Mouse (Mus musculus) mouse trophoblast stem cell (cell line): Measurements from ENCODE around the gene Sort1.
"Not testable (repeated sequence)": the region's sequence is repeated elsewhere in the genome, so short reads cannot be mapped to it uniquely, and the experiment has no call there.

ENCODE experiments used
- in situ Hi-C, 2 experiments: fragments of 300-500 bp; cut with MseI, MboI; formaldehyde crosslinking; loops; 2 replicates in 1 of 2; 3 replicates in 1 of 2; pipeline ENCODE4 v1.15.1; 2025

Sort1 gene

DNA sequence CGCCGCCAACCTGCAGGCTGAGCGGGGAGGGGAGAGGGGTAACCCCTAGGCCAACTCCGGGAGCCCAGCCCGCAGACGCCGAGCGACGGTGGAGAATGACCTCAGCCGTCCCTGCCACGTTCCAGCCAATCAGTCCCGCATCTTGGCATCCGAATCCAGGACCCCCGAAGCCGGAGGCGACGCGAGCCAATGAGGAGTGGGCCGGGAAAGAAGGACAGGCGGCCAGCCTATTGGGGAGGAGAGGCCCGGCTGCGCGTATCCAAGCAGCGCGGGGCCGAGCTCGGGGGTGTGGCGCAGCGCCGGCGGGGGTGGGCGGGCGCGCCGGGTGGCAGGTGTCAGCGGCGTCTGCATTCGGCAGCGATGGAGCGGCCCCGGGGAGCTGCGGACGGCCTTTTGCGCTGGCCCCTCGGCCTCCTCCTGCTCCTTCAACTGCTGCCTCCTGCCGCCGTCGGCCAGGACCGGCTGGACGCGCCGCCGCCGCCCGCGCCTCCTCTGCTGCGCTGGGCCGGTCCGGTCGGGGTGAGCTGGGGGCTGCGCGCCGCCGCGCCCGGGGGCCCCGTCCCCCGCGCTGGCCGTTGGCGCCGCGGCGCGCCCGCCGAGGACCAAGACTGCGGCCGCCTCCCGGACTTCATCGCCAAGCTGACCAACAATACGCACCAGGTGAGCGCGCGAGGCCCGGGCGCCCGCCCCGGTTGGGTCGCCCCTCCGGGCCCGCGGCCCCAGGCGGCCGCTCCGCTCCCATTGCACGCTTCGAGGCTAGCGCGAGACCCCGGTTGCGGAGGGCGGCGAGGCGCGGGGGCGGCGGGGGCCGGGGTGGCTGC, at the start of gene Sort1:
Gene Sort1, plus strand, starts transcription at position 302 of the 821 bp plus-strand sequence.
- in situ Hi-C loops = loop anchor here in 1 of 2 experiments (5.0 kb wide), 1 partner anchor 108 kb away; no protein-coding TSS in a partner anchor

DNA sequence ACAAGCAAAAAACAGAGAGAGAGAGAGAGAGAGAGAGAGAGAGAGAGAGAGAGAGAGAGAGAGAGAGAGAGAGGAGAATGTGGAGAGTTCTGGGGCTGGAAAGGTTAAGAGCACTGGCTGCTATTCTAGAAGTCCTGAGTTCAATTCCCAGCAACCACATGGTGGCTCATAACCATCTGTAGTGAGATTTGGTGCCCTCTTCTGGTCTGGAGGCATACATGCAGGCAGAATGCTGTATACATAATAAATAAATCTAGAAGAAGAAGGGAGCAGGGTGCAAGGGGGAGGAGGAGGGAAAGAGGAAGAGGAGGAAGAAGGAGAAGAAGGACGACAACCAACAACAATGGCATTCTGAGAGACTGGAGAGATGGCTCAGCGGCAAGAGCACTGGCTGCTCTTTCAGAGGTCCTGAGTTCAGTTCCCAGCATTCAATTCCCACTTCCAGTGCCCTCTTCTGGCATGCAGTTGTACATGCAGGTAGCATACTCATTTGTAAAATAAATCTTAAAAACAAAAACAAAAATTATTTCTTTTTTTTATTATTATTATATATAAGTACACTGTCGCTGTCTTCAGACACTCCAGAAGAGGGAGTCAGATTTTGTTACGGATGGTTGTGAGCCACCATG, 46.3 kb upstream of the Sort1 start:
- in situ Hi-C loops = loop anchor here (10.0 kb wide), 1 partner anchor 73 kb away; no protein-coding TSS in a partner anchor

- in situ Hi-C loops = no loop called here
Observed at GRCm38 (mm10) chr3:108241243-108241839, 42.5 kb upstream of the Sort1 start.

DNA sequence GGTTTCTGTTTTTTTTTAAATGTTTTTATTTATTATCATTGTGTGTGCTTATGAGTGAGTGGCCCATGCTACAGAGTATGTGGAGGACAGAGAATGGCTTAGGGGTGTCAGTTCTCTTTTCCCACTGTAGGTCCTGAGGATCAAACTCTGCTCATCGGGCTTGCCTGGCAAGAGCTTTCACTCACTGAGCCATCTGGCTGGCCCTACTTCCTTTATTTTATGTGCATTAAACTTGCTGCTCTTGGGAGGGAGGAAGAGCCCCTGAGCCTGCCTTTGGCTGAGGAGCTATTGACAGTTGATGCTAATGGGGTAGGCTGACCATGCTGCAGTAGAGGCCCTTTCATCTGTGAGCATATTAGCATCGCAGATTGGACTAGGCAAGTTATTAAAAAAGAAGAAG, 37.0 kb upstream of the Sort1 start:
- in situ Hi-C loops = no loop called here

GRCm38 (mm10) chr3:108256719-108257637, 26.9 kb upstream of the Sort1 start, which contains the start of gene Psma5:
Gene Psma5 (plus strand): TSS chr3:108256926.
- in situ Hi-C loops = no loop called here

GRCm38 (mm10) chr3:108257831-108258500, 25.9 kb upstream of the Sort1 start:
- in situ Hi-C loops = no loop called here

DNA sequence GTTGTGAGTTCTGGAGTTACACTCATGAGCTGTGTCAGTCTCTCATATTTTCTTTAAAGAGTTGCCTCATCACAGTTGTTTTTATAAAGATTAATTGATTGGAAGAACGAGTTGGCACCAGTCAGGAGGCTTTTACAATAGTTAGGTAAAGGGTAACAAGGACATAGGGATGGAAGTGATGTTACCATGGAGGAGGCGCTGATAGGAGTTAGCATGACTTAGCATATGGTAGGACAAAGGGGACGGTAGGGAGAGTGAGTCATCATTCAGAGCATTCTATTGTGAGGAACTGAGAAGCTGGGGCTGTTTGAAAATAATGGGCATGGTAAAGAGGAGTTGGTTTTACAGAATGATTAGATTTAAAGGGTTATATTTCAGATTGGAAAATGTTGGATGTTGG, 24.6 kb upstream of the Sort1 start:
- in situ Hi-C loops = no loop called here

GRCm38 (mm10) chr3:108279495-108279894, 4.4 kb upstream of the Sort1 start:
- in situ Hi-C loops = not testable (repeated sequence)

DNA sequence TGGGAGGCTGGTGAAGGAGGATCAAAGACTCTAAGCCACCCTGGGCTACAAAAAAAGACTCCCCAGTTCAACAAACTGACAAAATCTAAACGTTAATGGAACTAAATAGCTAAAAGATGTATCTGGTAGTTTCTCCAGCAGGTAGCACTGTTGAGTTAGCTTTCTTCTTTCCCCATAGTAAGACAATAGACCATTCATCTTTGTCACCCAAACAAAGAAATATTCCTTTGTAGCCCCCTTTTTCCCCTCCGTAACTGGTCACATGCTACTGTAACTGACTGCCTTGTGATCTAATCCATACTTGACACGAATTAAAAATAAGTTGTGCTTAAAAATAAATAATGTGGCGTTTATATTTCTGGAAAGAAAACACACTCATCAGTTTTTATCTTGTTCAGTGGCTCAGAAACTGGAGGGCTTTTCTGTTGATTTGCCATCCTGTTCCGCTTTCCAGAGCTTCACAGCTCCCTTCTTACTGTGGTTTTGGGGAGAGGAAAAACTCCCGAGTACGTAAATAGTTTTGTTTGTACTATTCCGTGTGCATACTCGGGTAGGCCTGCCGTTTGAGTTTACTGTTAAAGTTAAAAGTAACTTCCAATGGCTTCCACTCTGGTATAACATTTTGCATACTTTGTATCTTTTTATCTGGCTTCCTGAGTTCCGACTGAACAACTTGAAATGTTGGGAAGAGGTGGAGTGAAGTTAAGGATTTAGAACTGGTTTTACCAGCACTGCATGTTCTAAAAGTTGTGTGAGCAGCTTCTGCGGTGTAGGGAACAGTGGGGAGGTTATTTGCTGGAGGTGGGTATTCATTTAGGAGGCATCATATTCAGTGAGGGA, 1.3 kb upstream of the Sort1 start:
- in situ Hi-C loops = loop anchor here in 1 of 2 experiments (5.0 kb wide), 1 partner anchor 110 kb away; no protein-coding TSS in a partner anchor

DNA sequence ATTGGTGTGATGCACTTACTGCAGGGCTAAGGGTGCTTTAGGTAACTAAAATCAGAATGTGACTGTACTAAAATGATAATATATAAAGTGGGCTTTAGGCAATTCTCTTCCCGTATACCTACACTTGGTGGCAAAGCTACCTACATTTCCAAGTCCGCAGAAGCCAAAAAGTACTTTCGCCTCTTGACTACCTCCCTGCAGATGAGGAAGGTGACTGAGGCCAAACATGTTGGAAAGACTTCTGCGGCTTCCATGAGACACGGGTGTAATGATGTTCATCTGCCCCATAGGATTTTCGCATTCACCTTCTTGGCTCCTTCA, 681 bp upstream of the Sort1 start:
- in situ Hi-C loops = loop anchor here in 1 of 2 experiments (5.0 kb wide), 1 partner anchor 109 kb away; no protein-coding TSS in a partner anchor

DNA sequence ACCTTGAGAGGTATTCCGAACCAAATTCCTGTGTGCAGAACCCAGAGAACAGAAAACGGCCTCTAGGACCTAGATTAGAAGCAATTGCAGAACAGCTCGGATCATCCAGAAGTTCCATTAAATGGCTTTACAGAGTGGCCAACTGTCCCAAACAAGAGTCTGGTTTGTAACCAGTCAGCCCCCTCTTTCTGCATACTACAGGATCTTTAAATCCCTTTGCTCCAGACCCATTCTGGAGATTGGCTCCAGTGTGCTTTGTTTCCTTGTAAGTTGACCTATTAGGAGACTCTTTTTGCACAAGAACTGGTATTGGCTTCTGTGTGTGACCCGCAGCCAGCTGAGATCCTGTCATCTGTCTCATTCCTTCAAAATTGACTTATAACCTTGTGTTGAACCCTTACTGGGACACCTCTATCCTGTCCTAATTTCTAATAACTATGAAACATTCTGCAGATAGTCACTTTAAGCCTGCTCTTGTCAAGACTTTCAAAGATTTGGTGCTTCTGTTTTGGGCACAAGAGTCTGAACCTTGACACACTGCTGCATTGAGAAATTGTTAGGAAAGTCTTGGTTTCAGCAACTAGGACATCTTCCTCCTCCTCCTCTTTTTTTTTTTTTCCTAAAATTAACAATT, 1.3 kb downstream of the Sort1 start:
- in situ Hi-C loops = loop anchor here in 1 of 2 experiments (5.0 kb wide), 1 partner anchor 102 kb away; no protein-coding TSS in a partner anchor

DNA sequence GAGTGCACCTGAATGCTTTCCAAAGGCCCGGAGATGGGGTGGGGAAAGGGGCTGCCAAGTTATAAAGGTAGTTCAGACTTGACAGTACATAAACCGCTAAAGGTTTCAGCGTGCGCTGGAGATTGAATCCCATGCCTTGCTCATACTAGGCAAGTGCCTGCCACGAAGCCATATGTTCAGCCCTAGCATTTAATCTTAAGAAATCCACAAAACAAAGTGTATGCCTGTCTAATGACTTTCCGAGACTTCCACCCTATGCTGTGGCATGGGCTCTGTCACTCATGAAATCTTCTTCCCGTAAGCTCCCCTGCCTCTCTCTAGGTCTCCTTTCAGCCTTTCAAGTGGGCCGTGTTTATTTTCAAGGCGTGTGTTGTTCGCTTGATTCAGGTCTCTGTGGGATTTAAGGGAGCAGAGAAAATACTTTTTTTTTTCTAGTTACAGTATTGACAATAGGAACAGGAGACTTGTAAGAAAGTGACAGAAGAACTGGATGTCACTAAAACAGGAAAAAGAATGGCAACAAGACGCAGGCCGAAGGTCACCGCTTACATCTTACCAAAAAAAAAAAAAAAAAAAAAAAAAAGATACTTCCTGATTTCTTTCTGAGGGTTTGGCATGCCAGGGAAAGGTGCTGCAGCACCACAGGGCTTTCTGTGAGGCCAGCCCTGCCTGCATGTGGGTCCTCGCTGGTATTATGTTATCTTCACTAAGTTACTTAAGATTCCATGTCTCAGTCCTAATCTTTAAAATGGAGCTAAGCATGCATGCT, 3.0 kb downstream of the Sort1 start:
- in situ Hi-C loops = loop anchor here in 1 of 2 experiments (5.0 kb wide), 1 partner anchor 100 kb away; no protein-coding TSS in a partner anchor

GRCm38 (mm10) chr3:108287811-108288805, 4.2 kb downstream of the Sort1 start:
- in situ Hi-C loops = loop anchor here in 1 of 2 experiments (5.0 kb wide), 1 partner anchor 99 kb away; no protein-coding TSS in a partner anchor

- in situ Hi-C loops = loop anchor here in 1 of 2 experiments (5.0 kb wide), 1 partner anchor 98 kb away; no protein-coding TSS in a partner anchor
Observed at GRCm38 (mm10) chr3:108289311-108290130, 5.6 kb downstream of the Sort1 start.

DNA sequence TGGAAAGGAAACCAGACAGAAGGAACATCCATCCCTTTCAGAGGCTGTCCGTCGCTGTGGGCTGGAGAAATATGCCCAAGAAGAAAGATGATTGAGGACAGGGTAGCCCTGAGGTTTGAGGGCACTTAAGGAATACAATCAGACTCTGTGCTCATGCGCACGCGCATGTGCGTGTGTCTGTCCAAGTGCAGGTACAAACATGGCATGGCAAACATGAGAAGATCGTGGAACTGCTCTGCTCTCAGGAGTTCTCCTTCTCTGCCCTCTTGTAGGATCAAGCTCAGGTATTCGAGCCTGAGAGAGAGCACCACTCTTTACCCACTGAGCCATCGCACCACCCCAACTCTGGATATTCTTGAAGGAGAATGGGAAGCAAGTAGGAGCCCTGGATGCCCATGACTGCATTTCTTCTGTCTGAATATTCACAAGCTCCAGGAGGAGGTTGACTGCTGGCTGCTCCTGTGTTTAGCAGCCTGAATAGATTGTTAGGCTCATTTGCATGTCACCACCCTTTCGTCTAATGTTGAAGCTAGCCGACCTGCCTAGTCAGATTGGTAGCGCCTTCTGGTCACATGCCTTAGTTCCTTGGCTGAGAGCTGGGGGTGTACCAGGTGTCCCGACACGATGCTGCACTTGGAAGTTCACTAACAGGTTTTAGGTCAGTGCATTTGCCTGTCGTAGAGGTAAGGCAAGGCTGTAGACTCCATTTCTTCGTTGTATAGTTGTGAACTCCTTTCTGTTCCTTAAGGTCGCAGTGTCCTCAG, 7.3 kb downstream of the Sort1 start:
- in situ Hi-C loops = no loop called here
